Mouse (Mus musculus) layer of hippocampus, adult 8-10 months (tissue): ENCODE measurements around the gene Sh3d19. TPM values are rescaled to one million over a fixed set of nuclear protein-coding genes. Genes with fewer than 3 reads are reported as not detected.

ENCODE experiments used
- DNase-seq, 2 experiments: peaks; one replicate each; pipeline ENCODE4 v3.0.0; 2022; ENCODE audit warnings: low spot score in 2 of 2
- total RNA-seq, 4 experiments: library from RNA; stranded (reverse); gene quantifications; 2 replicates each; pipeline ENCODE4 v1.2.4; 2022

The Sh3d19 gene
- total RNA-seq = 10 to 100 TPM; 16.0 to 27.2 (median 19.6) TPM

DNA sequence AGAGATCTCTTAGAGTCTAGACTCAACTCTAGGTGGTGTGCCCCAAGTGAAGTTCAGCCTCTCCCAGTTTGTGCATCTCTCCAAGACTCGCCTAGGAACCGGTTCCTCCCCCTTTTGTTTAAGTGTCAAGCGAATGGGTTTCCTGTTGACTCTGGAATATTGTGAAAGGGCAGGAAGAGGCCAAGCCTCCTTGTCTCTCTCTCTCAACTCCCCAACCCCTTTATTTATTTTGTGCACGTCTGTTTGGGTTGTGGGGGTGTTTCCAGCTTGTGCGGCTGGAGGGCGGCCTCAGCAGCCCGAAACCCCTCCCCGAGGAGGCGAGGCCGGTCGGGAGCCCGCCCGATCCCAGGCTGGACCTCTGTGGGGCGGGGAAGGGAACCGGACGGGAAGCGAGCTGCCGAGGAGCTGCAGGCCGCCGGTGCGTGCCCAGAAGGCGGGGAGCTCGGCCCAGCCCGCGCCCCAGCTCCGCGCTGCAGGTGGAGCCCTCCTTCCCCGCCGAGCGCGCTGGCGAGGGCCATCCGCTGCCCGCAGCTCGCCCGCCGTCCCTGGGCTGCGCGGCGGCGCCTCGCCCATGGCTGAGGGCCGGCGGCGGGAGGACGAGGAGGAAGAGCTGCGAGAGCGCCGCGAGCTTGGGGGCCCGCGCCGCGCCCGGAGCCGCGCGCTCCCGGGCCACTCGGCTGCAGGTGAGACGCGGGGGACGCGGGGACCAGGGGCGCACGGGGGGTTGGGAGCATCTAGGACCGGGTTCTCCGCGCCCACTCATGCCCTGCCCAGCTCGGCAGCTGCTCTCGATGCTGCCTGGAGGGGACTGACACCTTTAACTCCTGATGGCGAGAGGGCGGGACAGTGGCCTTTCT is at the start of gene Sh3d19:
Gene Sh3d19, plus strand, starts transcription at position 368 of the 857 bp plus-strand sequence.
- DNase-seq = peak; percentile 39 to 44

DNA sequence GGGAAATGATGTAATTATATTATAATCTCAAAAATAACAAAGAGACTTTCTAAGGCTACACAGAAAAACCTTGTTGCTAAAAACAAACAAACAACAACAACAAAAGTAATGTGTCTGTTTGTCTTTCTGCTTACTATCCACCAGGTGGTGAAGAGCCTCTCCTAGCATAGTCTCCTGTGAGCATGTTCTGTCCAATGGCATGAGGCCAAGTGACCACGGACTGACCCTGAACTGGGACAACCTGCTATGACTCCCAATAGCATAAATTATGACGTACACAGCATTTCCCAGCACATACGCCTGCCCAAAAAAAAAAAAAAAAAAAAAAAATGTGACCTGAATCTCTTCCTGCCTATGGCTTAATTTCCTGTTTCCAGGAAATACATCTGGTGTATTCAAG is 48.6 kb upstream of the Sh3d19 start:
- DNase-seq = no peak

DNA sequence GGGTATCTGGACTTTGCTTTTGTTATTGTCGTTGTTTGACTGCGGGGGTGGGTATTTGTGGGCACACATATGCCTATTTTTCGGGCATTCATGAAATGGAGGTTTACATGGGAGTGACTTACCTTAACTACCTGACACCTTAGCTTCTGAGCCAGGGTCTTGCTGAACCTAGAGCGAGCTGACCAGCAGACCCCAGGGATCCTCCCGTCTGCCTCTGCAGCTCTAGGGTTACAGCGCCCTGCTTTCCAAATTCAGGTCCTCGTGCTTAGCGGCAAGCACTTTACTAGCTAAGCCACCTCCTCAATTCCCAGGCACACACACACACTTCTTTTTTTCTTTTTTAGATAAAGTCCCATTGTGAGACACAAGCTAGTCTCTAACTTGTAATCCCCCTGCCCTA is 47.6 kb upstream of the Sh3d19 start:
- DNase-seq = no peak

DNA sequence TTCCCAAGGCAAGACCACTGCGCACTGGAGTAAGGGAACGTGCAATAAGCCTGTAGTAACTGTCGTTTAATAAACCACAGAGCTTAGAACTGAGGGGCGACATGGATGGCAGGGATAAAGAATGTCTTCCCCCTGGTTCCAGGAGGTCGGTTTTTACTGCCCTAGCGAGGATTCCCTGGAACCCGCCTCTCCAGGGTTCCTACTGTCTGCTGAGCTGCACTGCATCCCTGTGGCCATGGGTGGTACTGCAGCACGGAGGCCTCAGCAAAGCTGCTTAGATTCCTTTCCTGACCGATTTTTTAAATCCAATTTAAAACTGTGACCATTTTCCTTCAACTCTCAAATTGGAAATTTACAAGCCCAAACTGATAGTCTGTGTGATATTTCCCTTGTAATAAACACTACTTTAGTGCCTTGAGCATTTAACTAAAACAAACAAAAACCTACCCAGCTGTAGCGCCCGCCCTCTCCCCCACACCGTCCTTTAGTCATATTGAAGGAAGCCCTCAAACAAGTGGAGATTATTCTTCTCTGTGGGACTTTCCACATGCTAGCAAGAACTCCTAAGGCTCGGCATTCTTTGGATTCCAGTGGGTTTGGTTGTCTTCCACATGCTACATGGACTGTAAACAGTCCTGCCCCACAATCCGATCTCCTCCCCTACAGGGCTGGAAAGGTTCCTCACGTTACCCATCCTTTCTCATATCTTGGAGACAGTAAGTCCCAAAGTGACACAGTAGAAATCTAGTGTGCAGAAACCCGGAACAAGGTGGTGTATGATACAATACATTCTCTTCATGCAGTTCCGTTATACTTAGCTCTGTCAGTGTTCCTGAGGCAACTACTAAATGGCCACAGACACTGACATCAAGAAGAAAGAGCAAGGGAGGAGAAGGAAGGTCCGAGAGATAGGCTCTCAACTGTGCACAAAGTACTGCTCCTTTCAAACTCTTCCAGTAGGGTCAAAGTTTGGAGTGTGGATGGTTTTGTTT is 46.7 kb upstream of the Sh3d19 start:
- DNase-seq = peak; percentile 58 to 88

DNA sequence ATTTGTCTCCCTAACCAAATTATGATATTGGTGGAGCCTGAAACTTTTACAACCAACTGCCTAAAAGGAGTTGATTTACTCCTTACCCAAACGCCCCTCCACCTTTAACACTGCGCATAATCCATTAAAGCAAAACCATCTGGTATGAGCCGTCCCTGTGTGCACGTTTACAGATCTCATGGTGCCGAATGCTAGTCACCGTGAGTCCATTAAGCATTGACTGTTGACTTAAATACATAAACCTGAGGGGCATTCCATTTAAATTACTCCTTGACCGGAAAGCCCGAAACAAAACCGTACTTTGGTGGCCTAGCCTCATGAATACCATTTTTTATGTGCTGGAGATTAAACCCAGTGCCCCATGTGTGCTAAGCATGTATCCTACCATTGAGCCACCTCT is 43.6 kb upstream of the Sh3d19 start:
- DNase-seq = no peak

DNA sequence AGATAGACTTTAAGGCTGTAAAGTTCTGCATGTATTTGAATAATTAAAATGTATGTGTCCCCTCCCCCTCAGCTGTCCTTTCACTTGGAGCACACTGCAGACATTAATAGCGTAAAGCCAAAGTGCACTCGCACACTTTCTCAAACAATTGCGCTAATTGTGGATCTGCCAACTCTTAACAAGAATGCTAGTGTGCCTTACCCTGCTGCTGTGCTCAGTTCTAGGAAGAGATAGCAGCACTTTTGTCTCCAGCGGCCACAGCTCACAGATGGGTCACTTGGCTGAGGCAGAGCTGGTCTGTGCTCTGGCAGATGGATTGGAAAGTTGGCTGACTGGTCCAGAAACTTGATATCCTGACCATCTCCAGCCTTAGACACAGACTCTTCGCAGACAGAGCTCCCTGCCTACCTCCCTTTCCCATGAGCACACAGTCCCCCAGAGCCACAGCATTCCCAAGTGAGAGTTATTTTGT is 42.7 kb upstream of the Sh3d19 start:
- peak; percentile 55 to 68 for DNase-seq

DNA sequence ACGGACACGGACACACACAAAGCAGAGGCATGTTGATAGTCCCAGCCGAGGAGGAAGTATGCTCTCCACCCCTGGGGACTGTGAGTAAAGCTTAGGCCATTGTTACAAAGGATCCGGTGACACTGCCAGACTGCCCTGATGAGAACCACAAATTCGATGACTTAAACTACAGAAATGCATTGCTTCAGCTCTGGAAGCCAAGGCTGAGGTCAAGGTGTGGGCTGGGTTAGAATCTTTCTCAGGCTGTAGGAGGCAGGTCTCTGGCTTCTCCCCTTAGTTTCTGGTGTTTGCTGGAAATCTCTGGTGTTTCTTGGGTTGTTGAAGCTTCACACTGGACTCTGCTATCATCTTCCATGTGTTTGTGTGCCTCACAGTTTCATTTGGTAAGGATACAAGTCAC is 41.2 kb upstream of the Sh3d19 start:
- DNase-seq = no peak

DNA sequence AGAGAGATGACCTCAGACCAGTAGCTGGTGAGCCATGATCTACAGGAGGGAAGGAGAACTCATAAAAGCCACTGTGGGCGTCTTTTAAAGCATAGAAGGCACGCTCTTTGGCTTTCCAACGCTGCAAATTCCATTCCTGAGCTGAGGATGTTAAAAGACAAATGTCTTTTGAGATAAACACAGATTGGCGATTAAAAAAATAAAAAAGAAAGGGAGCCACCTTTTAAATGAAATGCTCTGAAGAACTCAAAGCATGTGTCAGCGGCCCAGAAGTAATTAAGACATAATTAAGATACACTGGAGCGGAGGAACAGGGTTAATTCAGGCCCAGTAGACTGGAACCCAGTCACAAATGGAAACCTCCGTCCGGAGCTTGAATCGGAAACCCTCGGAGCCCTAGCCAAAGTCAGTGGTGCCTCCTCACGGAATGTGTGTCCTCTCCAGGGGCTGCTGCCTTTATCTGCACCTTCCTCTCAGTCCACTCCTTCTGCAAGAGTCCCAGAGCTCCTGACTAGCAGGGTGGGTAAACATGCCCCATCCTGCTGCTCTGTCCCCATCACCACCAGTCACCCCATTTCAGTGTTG is 40.1 kb upstream of the Sh3d19 start:
- no peak for DNase-seq

DNA sequence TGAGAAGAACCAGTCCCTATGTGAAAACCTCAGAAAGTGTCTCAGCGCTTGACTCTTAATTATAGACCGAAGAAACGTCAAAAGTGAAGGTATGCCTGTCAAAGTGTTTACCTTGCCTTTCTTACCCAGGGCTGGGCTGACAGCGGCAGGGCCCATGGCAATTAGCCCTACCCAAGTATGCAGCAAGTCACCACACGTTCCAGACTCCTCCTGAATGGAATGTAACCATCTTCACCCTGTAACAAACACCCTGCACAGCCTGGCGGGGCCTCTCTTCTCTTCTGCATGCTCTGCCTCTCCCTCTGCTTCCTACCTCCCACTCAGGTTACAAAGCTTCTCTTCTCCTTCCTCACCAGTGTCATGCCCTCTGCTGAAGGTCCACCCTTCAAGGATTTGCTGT is 39.0 kb upstream of the Sh3d19 start:
- DNase-seq = no peak

DNA sequence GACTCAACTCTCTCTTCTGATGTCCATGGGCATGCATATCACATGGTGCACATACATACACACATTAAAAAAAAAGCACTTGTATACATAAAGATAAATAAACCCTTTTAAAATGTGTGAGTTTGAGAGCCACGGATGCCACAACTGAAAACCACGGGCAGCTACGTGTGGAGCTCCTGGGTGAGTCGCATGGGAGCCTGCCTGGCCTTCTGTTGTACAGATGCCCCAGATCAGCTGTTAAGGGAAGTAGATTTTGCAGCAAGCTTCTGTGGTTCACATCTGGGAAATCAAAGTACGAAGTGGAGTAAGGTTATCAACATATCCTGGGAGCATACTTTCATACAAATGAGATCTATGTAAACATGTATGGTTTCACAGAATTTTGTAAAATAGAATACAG is 37.3 kb upstream of the Sh3d19 start:
- DNase-seq = no peak

DNA sequence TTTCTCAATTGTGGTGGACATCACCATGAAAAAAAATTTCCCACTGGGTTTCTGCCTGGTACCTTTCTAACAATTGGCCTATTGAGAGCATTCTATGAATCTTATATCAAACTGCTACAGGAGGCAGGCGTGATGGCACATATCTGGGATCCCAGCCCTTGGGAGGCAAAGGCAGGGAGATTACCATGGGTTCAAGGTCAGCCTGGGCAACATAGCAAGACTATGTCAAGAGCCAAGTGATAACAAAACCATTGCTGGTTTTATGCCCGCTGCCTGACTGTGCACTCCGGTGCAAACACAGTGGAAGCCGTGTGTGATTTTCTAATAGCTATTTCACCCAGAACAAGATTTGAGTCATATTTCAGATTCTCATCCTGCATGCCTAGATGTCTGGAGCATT is 20.0 kb upstream of the Sh3d19 start:
- no peak for DNase-seq

DNA sequence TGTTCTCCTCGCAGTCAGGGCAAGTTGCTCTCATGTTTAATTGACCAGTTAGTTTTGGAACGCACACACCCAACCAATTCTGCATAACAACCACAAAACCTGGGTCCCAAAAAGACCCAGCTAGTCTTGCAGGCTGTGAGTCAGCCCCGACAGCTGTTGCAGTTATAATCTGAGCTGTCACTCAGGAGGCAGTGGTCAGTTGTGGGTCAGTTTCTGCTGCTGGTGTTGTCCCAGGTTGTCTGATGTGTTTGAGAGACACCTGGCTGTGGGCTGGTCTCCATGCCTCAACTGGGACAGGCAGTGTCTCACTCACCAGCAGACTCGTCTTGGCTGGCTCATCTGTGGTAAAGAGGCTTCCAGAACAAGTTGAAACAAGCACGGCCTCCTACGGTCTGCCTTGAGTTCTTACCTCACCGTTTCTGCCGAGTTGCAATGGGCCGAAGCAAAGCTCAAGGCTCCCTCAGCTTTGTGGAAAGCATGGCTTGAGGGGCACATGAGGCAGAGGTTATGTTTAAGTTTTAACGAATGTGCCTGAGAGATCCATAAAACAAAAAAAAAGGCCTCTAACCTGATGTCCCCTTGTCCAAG is 18.1 kb upstream of the Sh3d19 start:
- no peak for DNase-seq

DNA sequence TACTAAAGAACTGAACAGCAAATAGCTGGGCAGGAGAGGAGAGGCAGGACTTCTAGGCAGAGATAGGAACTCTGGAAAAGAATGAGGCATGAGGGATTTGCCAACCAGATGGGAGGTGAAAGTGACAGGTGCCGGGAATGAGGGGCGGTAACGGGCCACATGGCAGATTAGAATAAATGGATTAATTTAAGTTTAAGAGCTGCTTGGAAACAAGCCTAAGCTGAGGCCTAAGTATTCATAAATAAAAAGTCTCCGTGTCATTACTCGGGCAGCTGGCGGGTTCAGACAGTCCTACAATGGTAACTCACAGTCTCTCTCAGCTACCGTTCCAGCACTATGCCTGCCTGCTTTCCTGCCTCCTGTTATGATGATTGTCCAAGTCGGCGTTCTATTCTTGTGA is 15.6 kb upstream of the Sh3d19 start:
- peak; percentile 15 to 26 for DNase-seq

DNA sequence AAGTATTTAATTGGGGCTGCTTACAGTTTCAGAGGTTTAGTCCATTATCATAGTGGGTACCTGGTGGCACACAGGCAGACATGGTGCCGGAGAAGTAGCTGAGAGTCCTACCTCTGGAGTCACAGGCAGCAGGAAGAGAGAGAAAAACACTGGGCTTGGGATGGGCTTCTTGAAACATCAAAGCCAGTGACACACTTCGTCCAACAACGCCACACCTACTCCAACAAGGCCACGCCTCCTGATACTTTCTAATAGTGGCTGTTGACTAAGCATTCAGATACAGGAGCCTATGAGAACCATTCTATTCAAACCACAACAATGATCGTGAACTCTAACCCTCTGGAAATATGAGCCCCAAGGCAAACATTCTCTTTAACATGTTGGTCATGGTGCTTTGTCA is 15.2 kb upstream of the Sh3d19 start:
- no peak for DNase-seq

DNA sequence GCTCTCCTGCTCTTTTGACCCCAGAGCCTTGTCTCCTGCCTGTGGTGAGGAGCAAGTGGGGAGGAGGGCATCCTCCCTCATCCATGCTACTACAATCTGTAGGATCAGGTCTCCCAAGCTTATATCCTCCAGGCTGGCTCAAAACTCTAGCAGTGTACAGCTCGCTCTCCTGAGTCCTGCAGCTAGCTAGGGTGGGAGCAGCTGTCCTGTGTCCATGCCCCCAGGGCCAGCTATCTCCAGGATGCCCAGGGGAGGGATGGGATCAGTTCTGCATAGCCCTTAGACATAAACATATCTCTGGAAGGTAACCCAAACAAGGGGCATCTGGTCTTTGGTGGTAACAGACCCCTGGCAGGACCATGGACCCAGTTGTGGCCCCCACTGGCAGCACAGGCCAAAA is 11.2 kb upstream of the Sh3d19 start:
- DNase-seq = no peak

DNA sequence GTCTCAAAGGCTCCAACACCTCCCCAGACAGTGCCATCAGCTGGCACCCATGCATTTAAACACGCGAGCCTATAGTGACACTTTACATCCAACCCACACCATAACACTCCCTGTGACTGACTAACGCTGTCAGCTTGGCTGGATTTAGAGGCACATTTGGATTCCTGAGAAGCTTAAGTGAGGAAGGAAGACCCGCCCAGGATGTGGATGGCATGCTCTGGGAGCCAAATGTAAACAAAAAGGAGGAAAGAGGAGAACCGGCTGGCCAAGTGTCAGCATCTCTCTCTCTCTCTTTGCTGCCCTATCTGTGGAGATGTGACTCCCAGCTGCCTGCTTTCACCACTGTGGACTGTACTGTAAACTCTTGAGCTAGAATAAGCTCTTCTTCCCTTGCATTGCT is 9.8 kb upstream of the Sh3d19 start:
- no peak for DNase-seq

DNA sequence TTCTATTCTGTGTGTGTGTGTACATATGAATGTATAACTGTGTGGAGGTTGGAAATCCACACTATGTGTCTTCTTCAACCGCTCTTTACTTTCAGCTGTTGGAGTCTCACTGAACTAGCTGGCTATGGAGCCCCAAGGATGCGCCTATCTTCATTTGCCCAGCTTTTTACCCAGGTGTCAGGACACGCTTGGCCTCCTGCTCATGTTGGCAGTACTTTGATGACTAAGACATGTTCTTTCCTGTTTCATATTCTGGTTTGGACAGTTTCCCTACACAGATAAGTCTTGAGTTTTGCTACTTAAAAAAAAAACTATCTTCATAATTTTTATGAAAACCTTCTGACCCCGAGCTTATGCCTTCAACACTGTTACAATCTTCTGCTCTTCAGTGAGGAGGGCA is 5.4 kb upstream of the Sh3d19 start:
- no peak for DNase-seq

DNA sequence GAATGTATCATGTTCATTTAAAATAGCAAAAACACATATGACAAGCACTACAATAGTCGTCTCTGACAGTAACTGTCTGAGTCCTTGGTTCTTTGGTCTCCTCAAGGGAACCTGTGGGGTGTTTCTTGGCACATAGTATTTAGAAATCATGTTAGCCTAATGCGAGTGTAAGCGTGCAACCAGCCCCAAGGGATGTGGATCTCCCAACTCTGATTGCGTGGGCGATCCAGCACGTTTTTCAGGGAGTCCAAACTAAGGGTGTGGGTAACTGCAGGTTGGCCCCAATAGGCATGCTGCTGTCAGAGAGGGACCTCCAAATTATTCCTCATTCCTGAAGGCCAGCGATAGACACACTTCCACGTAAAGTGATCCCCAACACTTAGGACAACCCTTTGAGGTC is 1.9 kb upstream of the Sh3d19 start:
- no peak for DNase-seq

DNA sequence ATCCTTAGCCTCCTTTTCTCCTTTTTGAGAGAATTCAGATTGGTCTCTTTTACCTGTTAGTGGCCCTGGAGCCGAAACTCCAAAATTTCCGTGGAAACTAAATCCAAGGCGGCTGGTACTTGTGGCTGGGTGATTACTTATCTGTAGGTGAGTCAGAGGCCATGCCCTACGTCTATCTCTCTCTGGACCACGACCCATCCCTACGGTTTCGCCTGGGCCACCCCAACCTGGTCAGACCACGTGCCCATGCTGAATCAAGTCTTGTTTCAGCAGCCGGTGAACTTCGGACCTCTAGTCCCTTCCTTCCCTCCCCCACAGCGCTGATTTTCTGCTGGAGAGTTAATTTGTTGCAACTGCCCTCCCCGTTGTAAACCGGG is 678 bp downstream of the Sh3d19 start:
- DNase-seq = no peak

DNA sequence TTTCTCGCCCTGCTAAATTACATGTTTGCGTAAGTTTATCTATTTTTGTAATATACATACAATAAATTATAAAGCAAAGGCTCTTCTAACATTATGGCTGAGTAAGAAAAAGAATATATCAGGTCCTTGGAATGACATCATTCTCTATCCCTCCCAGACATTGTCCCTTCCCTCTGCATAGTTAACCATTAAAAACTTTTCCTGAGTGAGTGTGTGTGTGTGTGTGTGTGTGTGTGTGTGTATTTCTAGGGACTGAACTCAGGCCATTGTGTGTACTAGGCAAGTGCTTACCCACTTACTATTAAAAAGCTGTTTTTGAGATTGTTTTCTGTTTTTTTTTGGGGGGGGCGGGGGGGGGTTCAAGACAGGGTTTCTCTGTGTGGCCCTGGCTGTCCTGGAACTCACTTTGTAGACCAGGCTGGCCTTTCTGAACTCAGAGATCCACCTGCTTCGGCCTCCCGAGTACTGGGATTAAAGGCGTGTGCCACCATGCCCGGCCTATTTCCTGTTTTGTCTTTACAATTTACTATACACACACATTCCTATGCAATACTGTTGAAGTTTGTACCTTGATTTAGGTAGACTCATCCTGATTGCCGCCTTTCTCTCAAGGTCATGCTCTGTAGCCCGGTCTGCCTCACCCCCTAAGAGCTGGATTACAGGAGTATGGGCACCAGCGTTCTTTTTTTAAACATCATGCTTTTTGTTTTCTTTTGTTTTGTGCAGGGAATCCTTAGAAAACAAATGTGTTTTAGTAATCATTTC is 2.6 kb downstream of the Sh3d19 start:
- no peak for DNase-seq

DNA sequence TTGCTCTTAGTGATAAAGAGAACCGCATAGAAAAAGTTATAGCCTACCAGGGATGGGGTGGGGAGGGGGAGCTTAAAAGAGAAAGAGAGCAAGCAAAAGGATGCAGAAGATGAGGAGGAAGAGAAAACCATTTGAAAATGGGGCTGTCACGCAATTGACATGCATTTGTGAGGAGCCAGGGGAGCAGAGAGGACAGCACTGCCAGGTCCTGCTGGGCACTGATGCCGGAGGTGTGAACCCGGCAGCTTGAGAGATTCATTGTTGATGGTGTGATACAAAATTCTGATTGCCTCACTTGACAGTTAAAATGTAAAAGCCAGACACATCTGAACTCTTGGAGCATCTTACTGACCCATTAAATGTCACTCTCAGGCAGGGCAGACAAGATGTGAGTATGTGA is 3.5 kb downstream of the Sh3d19 start:
- DNase-seq = no peak
